Mouse (Mus musculus): ENCODE results near the gene Ncoa6.
"Not testable (repeated sequence)": the region's sequence is repeated elsewhere in the genome, so short reads cannot be mapped to it uniquely, and the experiment has no call there.

Ncoa6 gene

DNA sequence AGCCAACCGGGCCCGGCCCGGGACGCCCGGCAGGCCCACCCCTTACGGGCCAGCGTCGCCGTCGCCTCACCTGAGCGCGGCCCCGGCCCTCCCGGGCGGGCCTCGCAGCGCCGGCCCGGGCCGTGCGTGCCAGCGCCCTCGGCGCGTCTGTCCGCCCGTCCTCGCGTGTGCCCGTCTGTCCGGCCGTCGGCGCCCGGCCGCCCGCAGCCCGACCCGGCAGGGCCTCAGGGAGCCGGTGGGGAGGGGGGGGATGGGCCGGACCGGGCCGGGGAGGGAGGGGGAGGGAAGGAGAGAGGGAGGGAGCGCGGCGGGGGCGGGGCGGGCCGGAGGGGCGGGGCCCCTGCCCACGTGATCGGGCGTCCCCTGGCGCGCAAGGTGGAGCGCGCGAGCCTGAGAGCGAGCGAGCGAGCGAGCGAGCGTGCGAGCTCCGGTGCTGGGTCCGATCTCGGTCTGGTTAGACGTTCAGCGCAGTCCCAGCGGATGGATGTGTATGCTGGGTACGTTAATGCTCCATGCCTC, at the start of gene Ncoa6:
Gene Ncoa6 (minus strand): TSS at position 325 of the 519 bp plus-strand sequence.
- DNase-seq: peak; percentile 53

DNA sequence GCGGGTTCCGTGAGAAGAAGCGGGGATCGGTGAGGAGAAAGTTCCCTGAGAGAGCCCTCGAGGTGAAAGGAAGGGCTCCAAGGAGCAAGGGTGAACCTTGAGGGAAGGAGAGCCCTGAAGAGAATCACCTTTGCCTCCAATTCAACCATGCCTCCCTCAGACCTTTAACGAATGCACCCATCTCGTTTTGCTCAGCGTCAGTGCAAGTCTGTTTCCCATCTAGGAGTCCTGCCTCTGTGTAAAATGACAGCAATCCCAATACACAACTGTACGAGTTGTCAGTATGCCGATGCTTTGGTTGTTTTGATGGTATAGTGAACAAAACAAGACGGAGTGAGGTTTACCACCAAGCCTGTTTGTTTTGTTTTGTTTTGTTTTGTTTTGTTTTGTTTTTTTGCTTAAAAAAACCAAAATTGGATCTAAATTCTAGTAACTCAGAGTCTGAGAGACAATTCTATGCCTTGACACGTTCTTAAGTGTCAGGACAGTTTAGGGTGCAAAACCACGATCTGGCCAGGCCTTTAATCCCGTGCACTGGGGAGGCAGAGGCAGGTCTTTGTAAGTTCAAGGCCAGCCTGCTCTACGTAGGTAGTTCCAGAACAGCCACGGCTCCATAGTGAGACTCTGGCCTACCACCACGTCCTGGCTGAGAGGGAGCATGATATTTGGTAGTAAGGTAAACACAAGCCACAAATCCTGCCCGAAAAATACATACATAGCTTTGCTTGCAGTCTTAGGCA, 45.0 kb upstream of the Ncoa6 start:
- no peak for DNase-seq

DNA sequence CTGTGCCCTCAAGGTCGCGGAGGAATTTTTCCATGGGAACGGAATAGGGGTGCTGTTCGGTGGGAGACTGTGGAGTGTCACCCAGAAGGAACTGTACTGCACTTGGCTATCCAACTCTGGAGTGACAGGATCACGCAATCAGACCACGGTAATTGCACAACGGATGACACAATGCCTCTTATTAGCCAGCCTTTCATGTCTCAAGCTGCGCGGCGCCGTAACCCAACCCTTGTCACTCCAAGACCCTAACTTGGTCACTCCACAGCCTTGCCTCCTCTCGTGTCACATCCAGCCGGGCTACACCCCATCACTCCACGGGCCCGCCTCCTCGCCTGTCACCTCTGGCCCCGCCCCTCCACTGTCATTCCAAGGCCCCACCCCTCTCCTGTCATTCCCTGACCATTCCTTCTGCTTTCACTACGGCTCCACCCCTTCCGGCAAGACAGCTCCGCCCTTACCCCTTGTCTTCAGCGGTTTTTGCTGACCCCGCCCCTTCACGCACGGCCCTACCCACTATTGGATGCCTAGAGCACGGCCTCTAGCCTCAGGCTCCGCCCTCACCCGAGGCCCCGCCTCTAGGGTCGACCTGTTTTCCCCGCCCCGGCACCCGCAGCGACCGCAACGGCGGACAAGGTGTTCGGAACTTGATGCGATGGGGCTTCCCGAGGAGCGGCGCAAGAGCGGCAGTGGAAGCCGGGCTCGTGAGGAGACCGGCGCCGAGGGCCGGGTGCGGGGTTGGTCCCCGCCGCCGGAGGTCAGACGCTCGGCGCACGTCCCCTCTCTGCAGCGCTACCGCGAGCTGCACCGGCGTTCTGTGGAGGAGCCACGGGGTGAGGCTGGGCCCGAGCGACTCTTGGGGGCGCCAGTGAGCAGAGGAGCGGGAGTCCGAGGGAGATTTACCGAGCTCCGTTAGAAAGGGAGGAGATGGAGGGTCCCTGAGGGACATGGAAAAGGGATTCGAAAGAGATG, 44.0 kb upstream of the Ncoa6 start, which contains the start of the genes Acss2 and Ggt7:
Gene Acss2 (plus strand): TSS at position 494 of the 969 bp plus-strand sequence.
Gene Ggt7 (minus strand): TSS at position 783 of the 969 bp plus-strand sequence.
- DNase-seq: peak; percentile 100

DNA sequence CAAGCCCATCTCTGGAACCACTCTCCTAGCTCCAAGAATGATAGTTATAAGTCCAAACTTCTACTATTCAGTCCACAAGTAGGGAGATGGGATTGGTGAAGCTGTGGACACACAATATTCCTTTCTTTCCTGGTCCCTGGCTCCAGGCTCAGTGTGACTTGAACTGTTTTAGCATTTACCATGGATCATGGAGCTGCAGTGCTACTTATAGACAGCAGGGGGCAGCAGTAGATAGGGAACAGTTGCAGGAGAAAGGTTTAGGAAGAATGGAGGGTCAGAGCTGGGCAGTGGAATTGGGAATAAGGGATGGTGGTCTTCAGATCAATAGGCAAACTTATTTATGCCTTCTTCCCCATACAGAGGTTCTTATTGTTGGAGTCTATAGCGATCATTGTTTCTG, 42.2 kb upstream of the Ncoa6 start:
- peak; percentile 79 for DNase-seq

DNA sequence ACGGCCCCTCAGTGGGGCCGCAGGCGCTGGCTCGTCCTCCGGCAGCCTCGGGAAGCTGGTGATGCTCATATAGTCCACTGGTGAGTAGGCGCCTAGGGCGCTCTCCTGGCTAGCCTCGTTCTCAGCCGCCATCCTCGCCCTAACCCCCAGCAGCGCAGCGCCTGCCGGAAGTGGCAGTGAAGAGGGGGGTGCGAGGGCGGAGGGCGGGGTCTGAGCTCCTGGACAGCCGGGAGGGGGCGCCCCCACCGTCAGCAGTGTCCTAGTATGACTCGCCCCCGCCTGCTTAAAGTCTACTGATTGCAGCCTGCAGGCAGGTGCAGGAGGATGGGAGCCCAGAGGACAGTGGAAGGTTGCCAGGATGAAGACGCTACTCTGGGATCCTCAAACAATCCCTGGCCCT, 41.0 kb upstream of the Ncoa6 start:
- DNase-seq: peak; percentile 82

DNA sequence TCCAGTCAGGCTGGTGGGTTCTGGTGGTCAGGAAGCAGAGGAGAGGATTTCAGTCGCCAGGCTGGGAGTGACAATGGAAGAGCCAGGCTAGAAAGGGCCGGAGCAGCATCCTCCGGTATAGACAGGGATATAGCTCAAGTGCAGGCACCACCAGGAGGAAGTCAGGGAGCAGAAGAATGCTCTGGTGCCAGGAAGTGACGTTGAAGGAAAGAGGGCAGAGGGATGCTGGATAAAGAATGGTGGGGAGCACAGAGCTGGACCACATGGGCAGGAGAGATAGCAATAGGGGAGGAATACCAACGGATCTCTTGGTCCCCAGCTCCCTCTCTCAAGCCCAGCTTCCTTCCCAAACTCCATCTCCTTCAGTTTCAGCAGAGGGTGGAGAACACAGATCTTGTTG, 39.8 kb upstream of the Ncoa6 start:
- DNase-seq: no peak

DNA sequence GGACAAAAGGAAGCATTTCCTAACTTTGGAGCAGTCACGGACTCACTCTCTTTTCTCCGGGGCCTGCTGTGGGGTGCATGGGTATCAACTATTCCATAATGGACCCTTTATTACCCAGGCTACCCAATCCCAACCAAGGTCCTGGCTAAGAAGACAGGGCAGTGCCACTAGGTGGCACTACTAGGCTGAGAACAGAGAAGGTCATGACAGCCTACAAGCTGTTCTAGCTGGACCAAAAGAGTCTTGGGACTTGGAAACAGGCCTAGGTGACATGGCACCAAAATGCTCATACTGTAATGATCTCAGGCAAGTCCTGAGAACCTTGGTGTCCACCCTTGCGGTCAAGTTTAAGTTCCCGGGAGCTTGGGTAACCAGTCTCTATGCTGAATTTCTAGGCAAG, 38.8 kb upstream of the Ncoa6 start:
- DNase-seq: peak; percentile 75

DNA sequence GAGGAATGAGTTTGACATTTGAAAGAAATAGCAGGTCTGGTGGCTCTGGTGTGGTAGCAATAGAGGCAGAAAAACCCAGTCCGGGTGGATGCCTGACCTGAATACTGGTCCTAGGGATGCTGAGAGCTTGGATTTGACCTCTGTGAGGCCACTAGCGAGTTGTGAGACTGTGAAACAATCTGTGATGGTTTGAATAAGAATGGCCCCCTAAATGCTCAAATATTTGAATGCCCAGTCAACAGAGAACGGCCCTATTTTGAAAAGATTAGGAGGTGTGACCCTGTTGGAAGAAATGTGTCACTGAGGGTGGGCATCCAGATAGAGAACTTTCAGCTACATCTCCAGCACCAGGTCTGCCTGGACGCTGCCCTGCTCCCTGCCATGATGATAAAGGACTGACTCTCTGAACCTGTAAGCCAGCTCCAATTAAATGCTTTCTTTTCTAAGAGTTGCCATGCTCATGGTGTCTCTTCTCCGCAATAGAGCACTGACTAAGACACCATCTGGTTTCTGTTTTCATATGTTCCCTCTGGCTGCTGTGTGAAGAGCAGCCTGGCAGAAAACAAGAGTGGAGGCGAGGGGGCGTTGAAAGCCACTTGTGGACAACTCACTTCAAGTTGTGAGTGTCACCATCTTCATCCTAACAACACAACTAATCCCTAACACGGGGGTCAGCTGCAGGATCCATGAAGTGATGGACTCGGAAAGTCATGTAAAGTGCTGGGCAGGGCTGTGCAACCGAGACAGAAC, 34.2 kb upstream of the Ncoa6 start:
- no peak for DNase-seq

DNA sequence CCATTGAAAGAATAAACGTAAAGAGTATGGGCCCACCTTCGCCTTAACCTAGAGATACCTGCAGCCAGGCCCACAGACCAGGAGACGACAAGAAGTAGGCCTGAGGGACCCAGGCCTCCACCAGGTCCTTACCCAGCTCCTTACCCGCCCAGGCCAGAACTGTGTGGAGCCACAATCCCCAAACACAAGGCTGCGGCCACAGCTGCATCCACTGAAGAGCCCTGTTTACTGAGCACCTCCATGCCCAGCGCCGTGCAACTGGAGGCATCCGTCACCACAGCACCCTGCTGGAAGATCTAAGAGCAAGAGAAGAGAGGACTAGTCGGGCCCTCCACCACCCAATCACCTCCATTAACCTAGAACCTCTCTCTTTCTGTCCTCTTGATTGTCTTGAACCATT, 32.1 kb upstream of the Ncoa6 start:
- DNase-seq: no peak

DNA sequence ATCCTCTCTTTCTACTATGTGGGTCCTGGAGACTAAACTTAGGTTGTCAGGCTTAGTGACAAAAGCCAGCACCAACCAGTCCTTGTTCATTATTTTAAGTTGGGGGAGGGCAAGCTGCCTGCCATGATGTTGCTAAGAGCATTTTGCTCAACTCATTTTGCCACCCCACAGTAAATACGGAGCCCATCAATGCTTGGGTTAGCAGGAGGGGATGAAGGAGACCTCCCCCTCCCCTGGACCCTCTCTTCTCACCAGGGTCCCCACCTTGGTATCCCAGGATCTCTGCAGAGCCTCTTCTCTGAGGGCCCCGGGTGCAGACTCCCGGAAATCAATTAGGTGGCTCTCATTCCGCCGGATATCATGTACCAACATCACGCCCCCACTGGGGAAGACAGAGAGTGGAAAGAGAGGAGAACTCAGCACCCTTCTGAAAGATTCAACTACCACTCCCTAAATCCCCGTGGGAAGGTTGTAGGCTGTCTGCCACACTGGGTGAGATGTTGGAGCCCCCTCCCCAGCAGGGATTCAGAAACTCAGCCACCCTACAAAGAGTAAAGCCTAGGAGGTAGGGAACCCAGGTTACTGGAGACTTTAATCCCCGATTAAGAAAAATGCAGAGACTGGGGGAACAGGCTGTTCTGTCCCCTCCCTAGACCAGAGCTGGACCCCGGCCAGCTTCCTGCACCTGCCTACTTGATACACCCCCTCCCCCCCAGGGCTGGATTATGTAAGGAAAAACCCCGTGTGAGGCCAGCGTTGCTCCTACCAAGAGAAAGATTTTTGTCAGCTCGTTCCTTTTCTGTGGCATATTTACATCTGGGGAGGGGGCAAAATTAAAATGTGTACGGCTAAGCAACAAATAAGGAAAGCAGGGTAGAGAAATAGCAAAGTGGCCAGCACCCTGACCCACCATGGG, 31.0 kb upstream of the Ncoa6 start:
- peak; percentile 36 for DNase-seq

DNA sequence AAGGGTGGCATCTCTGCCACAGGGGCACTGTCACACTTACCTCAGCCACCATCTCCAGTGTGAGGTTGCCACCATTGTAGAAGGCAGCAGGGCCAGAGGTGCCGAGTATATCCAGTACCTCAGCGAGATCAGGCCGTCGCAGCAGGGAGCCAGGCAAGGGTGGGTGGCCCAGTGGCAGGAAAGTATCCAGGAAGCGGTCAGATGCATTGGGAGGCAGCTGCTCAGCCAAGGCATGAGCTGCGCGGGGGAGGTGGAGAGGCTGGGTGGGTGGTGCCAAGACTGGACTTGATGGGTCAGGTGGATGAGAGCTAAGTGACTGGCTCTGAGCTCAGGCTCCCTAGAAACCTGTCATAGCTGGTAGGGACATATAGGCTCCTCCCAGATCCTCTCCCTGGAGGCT, 28.9 kb upstream of the Ncoa6 start:
- DNase-seq: no peak

DNA sequence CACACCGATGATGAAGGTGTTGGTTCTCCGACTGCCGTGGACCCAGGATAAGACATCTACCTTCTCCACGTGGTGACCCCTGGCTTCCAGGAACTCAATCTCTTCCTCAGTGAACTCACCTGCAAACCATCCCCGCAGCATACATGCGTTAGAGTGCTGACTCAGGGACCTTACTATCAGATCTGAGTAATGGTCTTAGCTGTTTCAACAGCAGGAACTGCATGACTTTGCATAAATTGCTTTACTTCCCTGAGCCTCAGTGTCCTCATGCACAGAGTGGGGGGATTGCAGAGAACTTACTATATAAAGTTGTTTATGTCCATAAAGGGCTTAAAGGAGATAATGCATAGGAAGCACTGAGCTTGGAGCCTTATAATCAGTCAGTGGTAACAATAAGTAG, 17.3 kb upstream of the Ncoa6 start:
- DNase-seq: no peak

DNA sequence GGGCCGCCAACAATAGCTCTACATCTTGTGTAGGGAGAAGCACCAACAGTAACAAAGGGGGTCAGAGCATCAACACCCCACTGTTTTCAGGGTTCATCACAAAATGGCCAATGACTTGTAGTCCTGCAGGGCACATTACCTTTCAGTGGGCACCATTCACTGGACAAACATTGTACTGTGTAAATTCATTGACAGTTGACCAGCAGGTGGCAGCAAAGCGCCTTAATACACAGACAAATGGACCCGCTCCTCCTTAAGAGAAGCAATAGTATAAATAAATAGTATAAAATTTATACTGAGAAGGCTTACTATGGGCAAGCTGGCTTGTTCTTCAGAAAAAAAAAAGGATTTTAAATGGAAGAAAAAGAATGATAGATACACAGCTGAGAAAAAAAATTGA, 8.3 kb upstream of the Ncoa6 start:
- peak; percentile 67 for DNase-seq

DNA sequence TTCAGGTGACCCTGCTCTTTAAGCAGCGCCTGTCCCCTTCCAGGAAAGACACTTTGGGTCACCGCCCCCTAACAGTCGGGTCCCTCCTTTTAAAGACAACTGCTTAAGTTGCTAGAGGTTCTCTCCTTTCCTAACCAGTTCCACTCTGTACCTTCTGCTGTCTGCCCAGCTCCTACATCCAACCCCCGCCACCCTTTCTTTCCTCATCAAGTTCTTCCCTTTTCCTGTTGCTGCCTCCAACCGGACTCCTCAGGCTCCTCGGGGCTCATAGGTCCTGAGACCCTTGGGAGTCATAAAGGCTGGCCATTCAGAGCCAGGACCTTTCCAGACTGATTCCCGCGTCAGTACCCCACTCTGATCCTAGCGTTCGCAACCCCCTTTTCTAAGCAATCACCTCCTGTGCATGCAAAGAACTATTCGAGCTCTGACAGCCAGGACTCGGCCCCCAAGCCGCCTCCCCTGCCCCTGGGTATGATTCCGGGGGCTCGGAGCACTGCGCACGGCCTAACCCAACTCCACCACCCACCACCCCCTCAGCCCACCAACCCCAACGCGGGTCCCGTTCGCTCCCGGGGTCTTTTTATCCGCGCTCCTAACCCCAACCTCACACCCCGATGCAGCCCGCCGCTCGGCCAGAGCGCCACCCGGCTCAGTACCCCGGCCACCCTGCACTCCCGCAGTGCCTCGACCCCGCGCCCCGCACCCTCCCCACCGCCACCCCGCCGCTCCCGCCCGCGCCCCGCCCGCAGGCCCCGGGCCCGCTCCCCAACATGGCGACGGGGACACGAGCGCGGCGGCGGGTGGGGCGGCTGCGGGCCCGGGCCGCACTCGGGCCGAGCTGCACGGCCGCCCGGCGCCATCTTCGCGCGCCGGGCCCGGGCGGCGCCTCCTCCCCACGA, 774 bp downstream of the Ncoa6 start:
- peak; percentile 58 for DNase-seq

DNA sequence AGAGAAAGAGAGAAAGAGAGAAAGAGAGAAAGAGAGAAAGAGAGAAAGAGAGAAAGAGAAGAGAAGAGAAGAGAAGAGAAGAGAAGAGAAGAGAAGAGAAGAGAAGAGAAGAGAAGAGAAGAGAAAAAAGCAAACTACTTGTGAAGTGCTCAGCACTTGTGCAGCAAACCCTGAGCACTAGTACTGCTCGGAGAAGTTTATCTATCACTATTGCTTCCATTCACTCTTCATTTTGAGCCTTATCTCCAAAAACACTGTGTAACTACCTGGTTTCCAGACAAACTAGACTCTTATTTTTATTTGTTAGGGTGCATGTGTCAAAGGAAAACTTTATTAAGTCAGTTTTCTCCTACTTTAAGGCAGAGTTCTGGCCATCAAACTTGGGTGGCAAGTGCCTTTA, 6.8 kb downstream of the Ncoa6 start:
- no peak for DNase-seq

DNA sequence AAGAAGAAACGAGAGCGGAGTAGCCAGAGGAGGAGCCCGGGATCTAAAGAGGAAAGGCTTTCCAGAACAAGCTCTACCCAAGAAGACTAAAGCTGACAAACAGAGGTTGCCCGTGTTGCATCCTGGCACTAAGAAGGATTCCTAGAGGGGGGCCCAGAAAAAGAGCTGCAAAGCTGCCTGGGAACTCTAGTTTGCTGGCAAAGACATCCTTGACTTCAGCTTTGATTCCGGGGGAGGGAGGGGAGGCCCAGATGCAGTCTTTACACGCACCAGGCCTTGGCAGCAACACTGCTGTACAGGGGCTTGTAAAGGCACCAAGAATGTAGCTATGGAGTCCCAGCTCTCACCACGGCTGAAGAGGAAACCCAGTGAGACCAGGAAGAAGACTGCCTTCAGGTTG, 20.1 kb downstream of the Ncoa6 start:
- DNase-seq: no peak

DNA sequence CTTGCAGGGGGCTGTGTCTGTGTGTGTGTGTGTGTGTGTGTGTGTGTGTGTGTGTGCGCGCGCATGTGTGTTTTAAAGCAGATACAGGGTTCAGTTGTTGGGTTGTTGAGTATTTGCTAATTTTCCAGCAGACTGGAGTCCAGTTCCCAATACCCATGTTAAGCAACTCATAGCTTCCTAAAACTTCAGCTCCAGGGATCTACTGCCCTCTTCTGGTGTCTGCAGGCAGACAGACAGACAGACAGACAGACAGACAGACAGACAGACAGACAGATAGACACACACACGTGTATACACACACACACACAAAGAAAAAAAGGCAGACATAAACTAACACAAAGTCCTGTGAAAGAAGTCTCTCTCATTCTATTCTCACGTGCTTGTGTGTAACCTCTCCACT, 22.4 kb downstream of the Ncoa6 start:
- DNase-seq: no peak

DNA sequence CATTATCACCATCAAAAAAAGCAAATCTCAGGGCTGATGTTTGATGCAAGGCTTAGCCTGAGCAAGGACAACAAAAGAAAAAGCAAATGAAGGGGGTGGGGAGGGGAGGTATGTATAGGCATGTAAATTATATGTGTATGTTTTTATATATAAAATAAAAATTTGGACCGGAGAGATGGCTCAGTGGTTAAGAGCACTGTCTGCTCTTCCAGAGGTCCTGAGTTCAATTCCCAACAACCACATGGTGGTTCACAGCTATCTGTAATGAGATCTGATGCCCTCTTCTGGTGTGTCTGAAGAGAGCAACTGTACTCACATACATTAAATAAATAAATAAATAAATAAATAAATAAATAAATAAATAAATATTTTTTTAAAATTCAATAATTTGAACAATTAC, 25.8 kb downstream of the Ncoa6 start:
- DNase-seq: not testable (repeated sequence)

DNA sequence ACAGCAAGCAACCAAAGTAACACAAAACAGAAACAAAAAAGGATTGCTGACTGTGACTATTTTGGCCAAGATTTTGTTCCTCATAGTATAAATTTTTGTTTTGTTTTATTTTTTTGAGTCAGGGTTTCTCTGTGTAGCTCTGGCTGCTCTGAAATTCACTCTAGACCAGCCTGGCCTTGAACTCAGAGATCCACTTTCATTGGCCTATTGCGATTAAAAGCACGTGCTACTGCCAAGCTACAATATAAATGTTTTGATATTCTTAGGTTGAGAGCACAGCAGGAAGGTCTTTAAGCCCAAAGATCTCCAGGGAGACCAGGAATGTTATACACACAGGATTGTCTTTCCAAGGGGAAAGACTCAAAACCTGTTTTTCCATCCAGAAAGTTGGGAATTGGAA, 30.2 kb downstream of the Ncoa6 start:
- no peak for DNase-seq

DNA sequence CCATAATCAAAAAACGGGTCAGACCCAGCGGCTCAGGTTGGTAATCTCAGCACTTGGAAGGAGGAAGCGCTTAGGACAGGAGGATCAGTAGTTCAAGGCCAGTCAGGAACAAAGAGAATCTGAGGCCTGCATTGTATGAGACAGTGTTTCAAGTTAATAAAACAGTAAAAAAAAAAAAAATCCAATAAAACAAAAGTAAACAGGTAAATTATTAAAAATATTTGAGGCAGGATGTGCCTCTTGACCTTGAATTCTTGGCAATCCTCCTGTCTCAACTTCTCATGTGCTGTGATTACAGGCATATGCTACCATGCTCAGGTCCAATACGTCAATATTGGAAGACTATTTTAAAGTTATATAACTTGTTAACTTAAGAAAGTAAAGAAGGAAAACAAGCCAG, 30.8 kb downstream of the Ncoa6 start:
- DNase-seq: no peak

DNA sequence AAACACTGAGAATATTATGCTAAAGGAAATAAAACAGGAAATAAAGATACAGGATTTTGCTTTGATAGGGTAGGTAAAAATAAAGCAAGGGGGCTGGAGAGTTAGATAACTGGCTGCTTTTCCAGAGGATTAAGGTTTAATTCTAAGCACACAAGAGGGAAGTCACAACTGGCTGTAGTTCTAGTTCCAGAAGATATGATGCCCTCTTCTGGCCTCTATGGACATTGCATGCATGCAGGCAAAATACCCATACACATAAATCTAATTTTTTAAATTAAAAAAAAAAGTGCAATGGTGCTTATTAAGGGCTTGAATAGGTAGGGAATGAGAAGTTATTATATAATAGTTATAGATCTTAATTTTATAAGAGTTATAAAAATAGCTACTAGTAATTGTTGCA, 37.2 kb downstream of the Ncoa6 start:
- DNase-seq: peak; percentile 26

Data from lung, postnatal 10 days (tissue).